Mouse (Mus musculus) stomach, embryonic 16.5 days (tissue): ENCODE results near the gene Acaca. TPM values are rescaled to one million over a fixed set of nuclear protein-coding genes. Genes with fewer than 3 reads are reported as not detected.

ENCODE experiments used
- ATAC-seq: fragments of 200-750 bp; cut with Nextera tagmentation; 2 replicates; pipeline ENCODE4 v1.8.0; 2017; ENCODE audit warnings: moderate number of reproducible peaks, moderate TSS enrichment; ENCODE audit not compliant: insufficient read depth, low FRiP score
- H3K27ac ChIP-seq: fragments of 300-500 bp; sonication (generic); 2 replicates; pipeline ENCODE4 v1.5.1; 2014; ENCODE audit warnings: low read length
- H3K27me3 ChIP-seq: fragments of 300-500 bp; sonication (generic); 2 replicates; pipeline ENCODE4 v1.6.1; 2014; ENCODE audit warnings: low read length, control low read depth, mixed read lengths; ENCODE audit not compliant: control insufficient read depth, insufficient read depth
- H3K36me3 ChIP-seq: fragments of 300-500 bp; sonication (generic); 2 replicates; pipeline ENCODE4 v1.6.1; 2014; ENCODE audit warnings: low read length; ENCODE audit not compliant: control insufficient read depth, insufficient read depth
- H3K4me1 ChIP-seq: fragments of 300-500 bp; sonication (generic); 2 replicates; pipeline ENCODE4 v1.6.1; 2014; ENCODE audit warnings: low read length, control low read depth, mixed read lengths; ENCODE audit not compliant: control insufficient read depth, insufficient read depth
- H3K4me2 ChIP-seq: fragments of 300-500 bp; sonication (generic); 2 replicates; pipeline ENCODE4 v1.6.1; 2014; ENCODE audit warnings: low read depth, low read length, mixed read lengths
- H3K4me3 ChIP-seq: fragments of 300-500 bp; sonication (generic); replicated peaks from 2 replicates; pipeline ENCODE4 v1.5.1; 2014; ENCODE audit warnings: mild to moderate bottlenecking, low read length
- H3K9ac ChIP-seq: fragments of 300-500 bp; sonication (generic); 2 replicates; pipeline ENCODE4 v1.6.1; 2014; ENCODE audit warnings: low read length
- H3K9me3 ChIP-seq: fragments of 300-500 bp; sonication (generic); replicated peaks from 2 replicates; pipeline ENCODE4 v1.6.1; 2016; ENCODE audit warnings: low read length, control low read depth; ENCODE audit not compliant: control insufficient read depth
- WGBS: fragments of 180-500 bp; shearing (Covaris S2); extraction: QIAGEN DNeasy Blood & Tissue Kit; methylation state at CpG from one replicate; pipeline ENCODE4 v1.1.7; 2014; 5-methylcytosine and 5-hydroxymethylcytosine counted together
- polyA plus RNA-seq: library from polyadenylated mRNA; unstranded; fragments of >200 nt; fragmentation: Nextera tagmentation; extraction: Ambion mirVana; gene quantifications from 2 replicates; pipeline ENCODE4 v1.2.1, GENCODE M21; 2015

Acaca gene
- polyA plus RNA-seq, 1 experiment from 2014 or later = 16.1 TPM

GRCm38 (mm10) chr11:84136453-84136852 lies 7.0 kb downstream of the Acaca start:
- Histone ChIP-seq H3K9ac (no peak overlapping the region), H3K27me3 (no peaks in the 10 kb centered on the region), H3K4me1 (no peaks in the 10 kb centered on the region), H3K9me3 (no peaks in the 10 kb centered on the region), H3K4me3 (no peak overlapping the region), H3K27ac (no peak overlapping the region), H3K4me2 (no peak overlapping the region), H3K36me3 (no peaks in the 10 kb centered on the region)
- no peak for ATAC-seq
- WGBS = 89% methylated on average over 3 of the region's 3 CpGs

DNA sequence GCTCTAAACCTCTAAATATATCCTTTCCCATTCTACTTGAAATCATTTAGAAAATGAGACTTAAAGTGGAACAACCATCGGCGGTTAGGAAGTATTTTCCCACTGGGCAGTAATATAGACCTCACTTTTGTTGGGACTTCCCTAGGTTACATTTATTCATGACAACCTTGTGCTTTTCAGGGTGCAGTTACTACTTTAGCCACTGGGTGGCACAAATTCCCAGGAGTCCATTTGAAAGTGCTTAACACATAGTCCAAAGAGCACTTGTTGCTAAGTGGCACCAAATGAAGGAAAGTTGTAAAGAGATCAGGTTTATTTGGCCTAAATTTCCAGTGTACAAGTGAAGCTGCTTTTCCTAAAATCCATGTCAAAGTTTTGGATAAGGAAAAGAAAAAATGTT lies 12.3 kb downstream of the Acaca start:
- Histone ChIP-seq H3K4me1 (no peaks in the 10 kb centered on the region), H3K9me3 (no peaks in the 10 kb centered on the region), H3K27ac (no peak overlapping the region), H3K9ac (no peak overlapping the region), H3K4me2 (no peak overlapping the region), H3K36me3 (no peaks in the 10 kb centered on the region), H3K27me3 (no peaks in the 10 kb centered on the region), H3K4me3 (no peak overlapping the region)
- ATAC-seq = no peak
- 58% methylated on average over 2 of the region's 2 CpGs for WGBS

- Histone ChIP-seq H3K27me3 (no peaks in the 10 kb centered on the region), H3K4me3 (no peak overlapping the region), H3K9me3 (no peaks in the 10 kb centered on the region), H3K4me2 (no peak overlapping the region), H3K36me3 (no peaks in the 10 kb centered on the region), H3K27ac (no peak overlapping the region), H3K4me1 (no peaks in the 10 kb centered on the region), H3K9ac (no peak overlapping the region)
- WGBS = 65% methylated on average over 10 of the region's 10 CpGs
- no peak for ATAC-seq
Observed at GRCm38 (mm10) chr11:84145201-84145798, 15.8 kb downstream of the Acaca start.

- Histone ChIP-seq H3K27ac (no peak overlapping the region), H3K4me1 (no peaks in the 10 kb centered on the region), H3K4me3 (no peak overlapping the region), H3K9me3 (no peaks in the 10 kb centered on the region), H3K27me3 (no peaks in the 10 kb centered on the region), H3K4me2 (no peak overlapping the region), H3K36me3 (no peaks in the 10 kb centered on the region), H3K9ac (no peak overlapping the region)
- WGBS = 66% methylated on average over 3 of the region's 3 CpGs
- ATAC-seq = no peak
Observed at GRCm38 (mm10) chr11:84146081-84146480, 16.6 kb downstream of the Acaca start.

DNA sequence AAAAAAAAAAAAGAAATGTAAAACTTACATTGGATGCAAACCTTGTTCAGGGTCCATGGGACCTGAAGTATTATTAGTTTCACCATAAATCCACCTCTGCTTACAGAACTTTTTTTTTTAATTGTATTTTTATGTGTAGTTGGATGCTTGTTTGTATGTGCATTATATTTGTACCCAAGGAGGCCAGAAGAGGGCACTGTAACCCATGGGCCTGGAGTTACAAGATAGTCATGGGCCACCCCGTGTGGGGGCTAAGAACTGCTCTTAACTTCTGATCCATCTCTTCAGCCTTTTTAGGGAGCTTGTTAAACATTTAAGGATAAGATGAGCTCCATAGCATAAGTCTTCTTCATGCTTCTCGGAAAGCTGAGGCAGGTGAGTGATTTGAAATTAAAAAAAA lies 21.4 kb downstream of the Acaca start:
- no peak for ATAC-seq
- no peak overlapping the region for H3K4me3 ChIP-seq
- no peaks in the 10 kb centered on the region for H3K27me3 ChIP-seq
- no peaks in the 10 kb centered on the region for H3K36me3 ChIP-seq
- no peak overlapping the region for H3K4me2 ChIP-seq
- no peak overlapping the region for H3K27ac ChIP-seq
- H3K4me1 ChIP-seq = no peaks in the 10 kb centered on the region
- no peak overlapping the region for H3K9ac ChIP-seq
- H3K9me3 ChIP-seq = no peaks in the 10 kb centered on the region
- WGBS = 70% methylated on average over 2 of the region's 2 CpGs

DNA sequence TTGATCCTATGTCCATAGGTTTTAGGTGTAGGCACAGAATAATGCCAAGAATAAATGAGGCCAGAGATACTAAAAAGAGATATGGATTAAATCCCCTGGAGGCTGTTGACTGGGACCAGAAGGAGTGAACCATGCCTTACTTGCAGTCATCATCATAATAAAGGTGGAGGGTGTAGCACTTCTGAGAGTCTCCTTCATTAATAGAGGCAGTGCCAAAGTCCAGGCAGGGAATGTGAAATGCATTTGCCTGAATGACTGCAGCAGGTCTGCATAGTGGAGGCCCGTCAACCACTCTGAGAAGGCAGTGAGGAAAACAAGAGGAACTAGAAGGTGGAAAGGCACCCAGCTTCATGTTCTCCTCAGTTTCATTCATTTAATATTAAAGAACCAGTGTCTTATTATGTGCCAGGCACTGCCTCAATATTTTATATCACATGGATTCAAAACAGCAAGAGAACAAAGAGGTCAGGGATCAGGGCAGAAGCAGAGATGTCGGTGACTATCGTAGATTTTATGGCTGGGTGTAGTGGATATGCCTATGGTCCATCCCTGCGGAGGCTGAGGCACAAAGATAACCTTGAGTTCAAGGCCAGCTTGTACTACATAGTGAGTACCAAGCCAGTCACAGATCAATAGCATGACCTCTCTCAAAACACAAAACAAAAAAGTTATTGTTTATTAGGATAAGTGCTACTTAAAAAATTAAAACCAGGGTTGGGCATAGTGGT lies 27.2 kb downstream of the Acaca start:
- no peaks in the 10 kb centered on the region for H3K36me3 ChIP-seq
- H3K27ac ChIP-seq = no peak overlapping the region
- WGBS = 77% methylated on average over 4 of the region's 4 CpGs
- H3K4me2 ChIP-seq = no peak overlapping the region
- no peak overlapping the region for H3K4me3 ChIP-seq
- H3K27me3 ChIP-seq = no peaks in the 10 kb centered on the region
- H3K9me3 ChIP-seq = no peaks in the 10 kb centered on the region
- no peak for ATAC-seq
- H3K9ac ChIP-seq = no peak overlapping the region
- no peaks in the 10 kb centered on the region for H3K4me1 ChIP-seq

- no peaks in the 10 kb centered on the region for H3K9me3 ChIP-seq
- no peak overlapping the region for H3K4me3 ChIP-seq
- no peak overlapping the region for H3K4me2 ChIP-seq
- no peaks in the 10 kb centered on the region for H3K4me1 ChIP-seq
- WGBS = 80% methylated on average over 6 of the region's 6 CpGs
- H3K9ac ChIP-seq = no peak overlapping the region
- no peak for ATAC-seq
- H3K27ac ChIP-seq = no peak overlapping the region
- H3K36me3 ChIP-seq = no peaks in the 10 kb centered on the region
- H3K27me3 ChIP-seq = no peaks in the 10 kb centered on the region
Observed at GRCm38 (mm10) chr11:84164123-84164522, 34.7 kb downstream of the Acaca start.

GRCm38 (mm10) chr11:84164561-84164960 lies 35.1 kb downstream of the Acaca start:
- H3K4me3 ChIP-seq = no peak overlapping the region
- WGBS = 51% methylated on average over 4 of the region's 4 CpGs
- no peak overlapping the region for H3K9ac ChIP-seq
- H3K27ac ChIP-seq = no peak overlapping the region
- no peak overlapping the region for H3K4me2 ChIP-seq
- ATAC-seq = no peak
- H3K36me3 ChIP-seq = no peaks in the 10 kb centered on the region
- H3K27me3 ChIP-seq = no peaks in the 10 kb centered on the region
- H3K4me1 ChIP-seq = no peaks in the 10 kb centered on the region
- no peaks in the 10 kb centered on the region for H3K9me3 ChIP-seq

DNA sequence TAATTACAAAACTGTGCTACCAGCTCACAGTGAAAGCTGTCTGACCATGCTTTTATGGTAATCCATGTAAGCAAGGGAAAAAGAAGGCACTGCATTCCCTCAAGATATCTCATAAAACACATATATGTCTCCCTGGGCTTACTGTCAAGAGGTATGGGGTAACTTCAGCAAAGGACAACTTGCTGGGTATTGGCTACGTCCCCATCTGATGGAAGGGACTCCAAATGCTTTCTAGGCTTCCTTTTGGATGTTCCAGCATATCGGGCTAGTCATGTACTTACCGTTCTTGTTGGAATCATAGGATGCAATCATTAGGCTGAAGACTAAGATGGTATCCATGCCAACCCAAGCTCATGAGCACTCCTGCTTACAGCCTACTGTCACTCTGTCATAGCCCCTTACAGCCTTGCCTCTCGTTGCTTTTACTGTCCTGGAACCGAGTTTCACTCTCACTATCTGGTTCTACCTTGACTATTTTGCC lies 37.6 kb downstream of the Acaca start, which contains the start of gene Gm11437:
Gm11437 (minus strand) TSS at position 431 of the 481 bp plus-strand sequence.
- Histone ChIP-seq H3K4me2 (no peak within 1 kb of the TSS), H3K36me3 (no peaks in the 10 kb centered on the region), H3K9ac (no peak within 1 kb of the TSS), H3K4me3 (no peak within 1 kb of the TSS), H3K4me1 (no peaks in the 10 kb centered on the region), H3K27ac (no peak within 1 kb of the TSS), H3K27me3 (no peaks in the 10 kb centered on the region), H3K9me3 (no peaks in the 10 kb centered on the region)
- WGBS = 77% methylated on average over 5 of the region's 5 CpGs
- no peak for ATAC-seq
